Mouse (Mus musculus) olfactory bulb, adult 2 months (tissue): ENCODE results near the gene Rnasel. TPM values are rescaled to one million over a fixed set of nuclear protein-coding genes. Genes with fewer than 3 reads are reported as not detected.

Experiments
- H3K27ac ChIP-seq: fragments of 200-500 bp; 2 replicates; pipeline ENCODE4 v1.5.1; 2012; ENCODE audit warnings: low read depth, low read length; ENCODE audit not compliant: insufficient read depth
- H3K4me1 ChIP-seq: fragments of 200-500 bp; 2 replicates; pipeline ENCODE4 v1.6.1; 2012; ENCODE audit warnings: low read length; ENCODE audit not compliant: control insufficient read depth, insufficient read depth
- H3K4me3 ChIP-seq: fragments of 200-500 bp; 2 replicates; pipeline ENCODE4 v1.5.1; 2012; ENCODE audit warnings: mild to moderate bottlenecking, low read depth, low read length, moderate library complexity; ENCODE audit not compliant: insufficient read depth
- CTCF ChIP-seq: fragments of 200-500 bp; IDR thresholded peaks from 2 replicates; pipeline ENCODE4 v1.5.1; 2012; ENCODE audit warnings: low read depth, mild to moderate bottlenecking, low read length, moderate library complexity; ENCODE audit not compliant: insufficient read depth
- POLR2A ChIP-seq: fragments of 200-500 bp; IDR thresholded peaks from 2 replicates; pipeline ENCODE4 v1.6.1; 2012; ENCODE audit warnings: mild to moderate bottlenecking, low read depth, low read length, moderate library complexity; ENCODE audit not compliant: insufficient read depth
- WGBS: fragments of 180-500 bp; shearing (Covaris S2); methylation state at CpG from one replicate; pipeline ENCODE4 v1.1.7; 2018; 5-methylcytosine and 5-hydroxymethylcytosine counted together
- polyA plus RNA-seq: library from polyadenylated mRNA; stranded (reverse); fragments of >200 nt; gene quantifications from 2 replicates; pipeline ENCODE4 v1.2.4, GENCODE M21; 2012; ENCODE audit warnings: low replicate concordance; ENCODE audit not compliant: missing spikeins, insufficient read depth, insufficient read length

Gene Rnasel
- polyA plus RNA-seq, 1 experiment, result not detected

DNA sequence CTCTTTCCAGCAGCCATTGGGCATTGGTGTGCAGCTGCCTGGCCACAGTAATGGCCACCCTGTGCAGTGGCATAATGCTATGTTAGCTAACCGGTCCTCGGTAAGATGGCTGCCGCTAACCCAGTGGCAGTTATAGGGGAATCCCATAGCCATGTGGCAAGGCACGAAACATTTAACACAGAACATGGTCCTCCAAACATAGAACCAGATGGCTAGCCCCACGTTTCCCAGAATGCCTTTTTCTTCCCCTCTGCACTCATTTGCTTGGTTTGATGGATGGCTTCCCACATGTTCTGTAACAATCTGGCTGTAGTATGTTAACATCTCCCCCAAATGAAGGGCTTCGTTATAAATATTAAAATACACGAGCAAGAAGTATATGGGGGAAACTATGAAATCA, 27.0 kb downstream of the Rnasel start:
- no peak for TF ChIP-seq POLR2A
- TF ChIP-seq CTCF, result no peak
- H3K4me3 ChIP-seq, result no peak overlapping the region
- no peaks in the 10 kb centered on the region for H3K4me1 ChIP-seq
- WGBS, result 91% methylated on average over 7 of the region's 7 CpGs
- no peak overlapping the region for H3K27ac ChIP-seq

GRCm38 (mm10) chr1:153778205-153778604, 29.0 kb downstream of the Rnasel start:
- no peak overlapping the region for H3K27ac ChIP-seq
- WGBS, result 95% methylated on average over 10 of the region's 10 CpGs
- no peaks in the 10 kb centered on the region for H3K4me1 ChIP-seq
- TF ChIP-seq CTCF, result no peak
- TF ChIP-seq POLR2A, result no peak
- no peak overlapping the region for H3K4me3 ChIP-seq

DNA sequence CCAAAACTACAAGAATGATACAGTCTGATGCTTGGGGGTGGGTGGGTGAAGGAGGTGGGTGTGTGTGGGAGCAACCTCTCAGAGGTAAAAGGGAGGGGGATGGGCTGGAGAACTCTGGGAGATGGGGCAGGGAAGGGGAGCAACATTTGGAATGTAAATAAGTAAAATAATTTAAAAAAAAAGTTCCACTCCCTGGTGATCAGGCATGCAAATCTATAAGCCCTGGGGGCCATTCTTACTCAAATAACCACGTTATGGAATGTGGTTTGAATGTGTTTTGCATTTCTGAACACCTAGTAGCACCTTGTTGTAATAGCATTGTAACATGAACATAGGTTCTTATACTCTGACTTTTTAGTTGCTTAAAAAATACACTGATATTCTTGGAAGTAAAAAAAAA, 34.1 kb downstream of the Rnasel start:
- no peak for TF ChIP-seq POLR2A
- no peak for TF ChIP-seq CTCF
- no peak overlapping the region for H3K4me3 ChIP-seq
- H3K27ac ChIP-seq, result no peak overlapping the region
- no peaks in the 10 kb centered on the region for H3K4me1 ChIP-seq
- 46% methylated on average over 1 of the region's 1 CpGs for WGBS

- no peak for TF ChIP-seq POLR2A
- no peak for TF ChIP-seq CTCF
- WGBS, result 79% methylated on average over 4 of the region's 4 CpGs
- H3K4me1 ChIP-seq, result no peaks in the 10 kb centered on the region
- no peak overlapping the region for H3K4me3 ChIP-seq
- no peak overlapping the region for H3K27ac ChIP-seq
Observed at GRCm38 (mm10) chr1:153785608-153786007, 36.4 kb downstream of the Rnasel start.

DNA sequence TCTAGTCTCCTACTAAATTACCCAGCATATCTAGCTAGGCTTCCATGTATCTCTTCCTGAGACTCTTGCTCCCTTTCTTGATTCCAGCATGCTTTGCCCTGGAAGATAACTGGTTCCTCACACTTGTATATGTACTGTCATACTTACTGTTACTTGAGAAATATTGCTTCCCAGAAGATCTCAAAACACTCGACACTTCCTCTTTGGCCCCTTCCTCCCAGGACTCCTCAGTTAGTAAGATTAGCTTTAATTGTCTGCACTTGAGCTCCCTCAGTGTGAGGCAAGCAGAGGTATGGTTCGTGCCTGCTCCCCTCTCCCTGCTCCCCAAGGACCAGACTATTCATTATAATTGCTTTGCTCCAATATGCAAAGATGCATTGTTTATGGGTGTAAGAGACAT, 41.5 kb downstream of the Rnasel start:
- Histone ChIP-seq H3K4me1 (no peaks in the 10 kb centered on the region), H3K27ac (no peak overlapping the region), H3K4me3 (no peak overlapping the region)
- 73% methylated on average over 2 of the region's 2 CpGs for WGBS
- TF ChIP-seq POLR2A (no peak), CTCF (no peak)

DNA sequence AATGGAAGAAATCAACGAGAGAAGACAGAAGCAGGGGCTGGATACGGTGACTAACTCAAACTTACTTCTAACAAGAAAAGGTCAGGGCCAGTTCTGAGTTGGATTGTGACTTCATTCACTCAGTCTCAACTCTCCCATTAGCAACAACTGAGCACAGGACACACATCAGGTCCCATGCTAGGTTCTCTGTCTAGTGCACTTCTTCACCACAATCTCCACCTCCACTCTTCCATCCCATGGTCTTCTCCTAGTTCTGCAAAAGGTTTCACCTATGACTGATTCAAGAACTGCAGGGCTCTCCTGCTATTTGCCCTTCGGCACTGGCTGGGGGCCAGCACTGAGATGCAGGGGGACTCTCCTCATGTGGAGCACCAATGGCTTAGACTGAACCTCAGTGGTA, 45.0 kb downstream of the Rnasel start:
- WGBS, result 95% methylated on average over 3 of the region's 3 CpGs
- Histone ChIP-seq H3K4me3 (no peak overlapping the region), H3K4me1 (no peaks in the 10 kb centered on the region), H3K27ac (no peak overlapping the region)
- TF ChIP-seq CTCF, result no peak

GRCm38 (mm10) chr1:153802691-153803090, 53.5 kb downstream of the Rnasel start:
- WGBS, result 73% methylated on average over 7 of the region's 7 CpGs
- H3K4me3 ChIP-seq, result no peak overlapping the region
- no peak for TF ChIP-seq POLR2A
- no peak for TF ChIP-seq CTCF
- H3K27ac ChIP-seq, result no peak overlapping the region
- H3K4me1 ChIP-seq, result peaks cover 4% of the 10 kb centered on the region; the same call in 1 of the 2 replicates

DNA sequence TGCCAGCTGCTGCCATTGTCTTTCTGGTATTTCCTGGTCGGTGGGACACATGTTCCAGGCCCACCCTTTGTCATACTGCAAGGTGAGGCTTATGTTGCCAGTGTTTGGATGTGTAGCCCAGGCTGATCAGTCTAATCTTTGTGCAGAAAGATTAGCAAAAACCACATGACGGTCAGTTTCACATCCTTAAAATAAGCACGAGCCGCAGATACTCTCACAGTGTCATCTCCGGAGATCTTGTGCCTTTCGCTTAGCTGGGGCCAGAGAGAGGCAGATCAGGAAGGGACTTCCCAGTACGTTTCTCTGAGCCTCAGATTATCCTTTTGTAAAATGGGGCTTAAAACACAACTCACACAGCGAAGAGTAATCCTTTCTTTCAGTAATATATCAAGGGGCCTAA, 54.3 kb downstream of the Rnasel start:
- no peak overlapping the region for H3K27ac ChIP-seq
- H3K4me1 ChIP-seq, result peaks cover 4% of the 10 kb centered on the region; the same call in 1 of the 2 replicates
- TF ChIP-seq POLR2A, result no peak
- no peak for TF ChIP-seq CTCF
- no peak overlapping the region for H3K4me3 ChIP-seq
- 82% methylated on average over 8 of the region's 8 CpGs for WGBS

DNA sequence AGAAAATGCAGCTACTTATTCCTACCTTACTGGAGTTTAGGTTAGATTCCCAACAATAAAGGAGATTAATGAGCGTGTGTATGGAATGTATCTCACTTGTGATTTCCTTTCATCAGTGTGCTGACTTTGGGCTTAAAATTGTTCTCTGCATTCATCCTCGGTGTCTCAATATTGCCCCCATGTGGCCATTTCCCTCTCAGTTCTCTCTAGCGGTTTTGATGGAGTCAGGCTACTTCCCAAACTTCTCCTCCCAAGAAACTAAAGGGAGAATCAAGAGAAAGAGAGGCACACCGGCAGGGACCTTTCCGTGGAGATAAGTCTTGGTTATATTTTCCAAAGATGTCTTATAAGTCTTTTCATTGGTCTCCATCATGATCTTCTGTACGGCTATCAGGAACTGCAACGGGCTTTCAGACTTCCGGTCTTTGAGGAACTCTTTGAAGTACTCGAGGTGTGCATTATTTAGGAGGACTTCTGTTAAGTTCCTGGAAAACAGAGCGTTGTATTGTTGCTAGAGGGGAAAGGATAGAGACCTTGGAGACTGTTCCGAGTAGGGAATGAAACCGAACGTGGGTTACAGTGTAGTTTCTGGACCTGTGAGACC, 58.3 kb downstream of the Rnasel start:
- H3K27ac ChIP-seq, result no peak overlapping the region
- WGBS, result 50% methylated on average over 13 of the region's 13 CpGs
- H3K4me3 ChIP-seq, result no peak overlapping the region
- H3K4me1 ChIP-seq, result 0 out of 2 replicates have a peak, but pooled peaks cover 2% of the 10 kb centered on the region
- TF ChIP-seq CTCF (no peak), POLR2A (no peak)

Other genes with a start within 250 kb of the Rnasel start
- not detected in 2 replicates for gene Npl, start 199.4 kb upstream of the Rnasel start, polyA plus RNA-seq
- gene Rgs8, start 96.4 kb upstream of the Rnasel start, polyA plus RNA-seq, result not detected in 2 replicates
- gene Rgs16, start 9.1 kb upstream of the Rnasel start, polyA plus RNA-seq, result not detected in 2 replicates
- gene Rgsl1, start 94.7 kb downstream of the Rnasel start, polyA plus RNA-seq, result not detected in 2 replicates
- gene Teddm1b, start 124.9 kb downstream of the Rnasel start, polyA plus RNA-seq, result not detected in 2 replicates
- gene Teddm1a, start 142.3 kb downstream of the Rnasel start, polyA plus RNA-seq, result not detected in 2 replicates
- gene Glul, start 150.5 kb downstream of the Rnasel start, polyA plus RNA-seq, result 474 and 913 TPM in 2 replicates
- not detected in 2 replicates for gene Teddm2, start 150.8 kb downstream of the Rnasel start, polyA plus RNA-seq